Mouse (Mus musculus): ENCODE data around the gene Arhgef2. TPM values are rescaled to one million over a fixed set of nuclear protein-coding genes. Genes with fewer than 3 reads are reported as not detected.

Arhgef2 gene
- total RNA-seq, 2 experiments from 2014 or later, result 15.2 to 18.1 TPM

GRCm38 (mm10) chr3:88619113-88620097 is 13.6 kb downstream of the Arhgef2 start:
- no peak for ATAC-seq (replicated peaks; ENCODE audit: low FRiP score, poor library complexity, severe bottlenecking)

- no peak for ATAC-seq (replicated peaks; ENCODE audit: low FRiP score, poor library complexity, severe bottlenecking)
These were observed 14.6 kb downstream of the Arhgef2 start for GRCm38 (mm10) chr3:88620146-88620991.

GRCm38 (mm10) chr3:88620992-88621536 is 15.3 kb downstream of the Arhgef2 start:
- peak; percentile 63 for ATAC-seq (replicated peaks; ENCODE audit: low FRiP score, poor library complexity, severe bottlenecking)

GRCm38 (mm10) chr3:88621537-88622112 is 15.9 kb downstream of the Arhgef2 start:
- peak; percentile 30 for ATAC-seq (replicated peaks; ENCODE audit: low FRiP score, poor library complexity, severe bottlenecking)

- ATAC-seq (replicated peaks; ENCODE audit: low FRiP score, poor library complexity, severe bottlenecking), result peak; percentile 18
These were observed 16.6 kb downstream of the Arhgef2 start for GRCm38 (mm10) chr3:88622113-88622940.

- ATAC-seq (replicated peaks; ENCODE audit: low FRiP score, poor library complexity, severe bottlenecking), result no peak
These were observed 17.2 kb downstream of the Arhgef2 start for GRCm38 (mm10) chr3:88622941-88623345.

- ATAC-seq (replicated peaks; ENCODE audit: low FRiP score, poor library complexity, severe bottlenecking), result no peak
These were observed 17.8 kb downstream of the Arhgef2 start for GRCm38 (mm10) chr3:88623346-88624135.

- no peak for ATAC-seq (replicated peaks; ENCODE audit: low FRiP score, poor library complexity, severe bottlenecking)
These were observed 18.6 kb downstream of the Arhgef2 start for GRCm38 (mm10) chr3:88624324-88624723.

GRCm38 (mm10) chr3:88624951-88625350 is 19.2 kb downstream of the Arhgef2 start:
- no peak for ATAC-seq (replicated peaks; ENCODE audit: low FRiP score, poor library complexity, severe bottlenecking)

- no peak for ATAC-seq (replicated peaks; ENCODE audit: low FRiP score, poor library complexity, severe bottlenecking)
These were observed 19.8 kb downstream of the Arhgef2 start for GRCm38 (mm10) chr3:88625531-88625930.

- no peak for ATAC-seq (replicated peaks; ENCODE audit: low FRiP score, poor library complexity, severe bottlenecking)
These were observed 20.6 kb downstream of the Arhgef2 start for GRCm38 (mm10) chr3:88626316-88626715.

- ATAC-seq (replicated peaks; ENCODE audit: low FRiP score, poor library complexity, severe bottlenecking), result no peak
These were observed 21.3 kb downstream of the Arhgef2 start for GRCm38 (mm10) chr3:88627114-88627513.

- no peak for ATAC-seq (replicated peaks; ENCODE audit: low FRiP score, poor library complexity, severe bottlenecking)
These were observed 21.8 kb downstream of the Arhgef2 start for GRCm38 (mm10) chr3:88627535-88627934.

- ATAC-seq (replicated peaks; ENCODE audit: low FRiP score, poor library complexity, severe bottlenecking), result no peak
These were observed 23.0 kb downstream of the Arhgef2 start for GRCm38 (mm10) chr3:88628766-88629165.

- no peak for ATAC-seq (replicated peaks; ENCODE audit: low FRiP score, poor library complexity, severe bottlenecking)
These were observed 23.5 kb downstream of the Arhgef2 start for GRCm38 (mm10) chr3:88629244-88629643.

- no peak for ATAC-seq (replicated peaks; ENCODE audit: low FRiP score, poor library complexity, severe bottlenecking)
These were observed 24.3 kb downstream of the Arhgef2 start for GRCm38 (mm10) chr3:88630018-88630417.

GRCm38 (mm10) chr3:88630849-88631341 is 25.1 kb downstream of the Arhgef2 start:
- no peak for ATAC-seq (replicated peaks; ENCODE audit: low FRiP score, poor library complexity, severe bottlenecking)

All from erythroblast, adult 5-6 weeks (primary cell).